Mouse (Mus musculus): ENCODE data around the gene Arnt2.

The Arnt2 gene

DNA sequence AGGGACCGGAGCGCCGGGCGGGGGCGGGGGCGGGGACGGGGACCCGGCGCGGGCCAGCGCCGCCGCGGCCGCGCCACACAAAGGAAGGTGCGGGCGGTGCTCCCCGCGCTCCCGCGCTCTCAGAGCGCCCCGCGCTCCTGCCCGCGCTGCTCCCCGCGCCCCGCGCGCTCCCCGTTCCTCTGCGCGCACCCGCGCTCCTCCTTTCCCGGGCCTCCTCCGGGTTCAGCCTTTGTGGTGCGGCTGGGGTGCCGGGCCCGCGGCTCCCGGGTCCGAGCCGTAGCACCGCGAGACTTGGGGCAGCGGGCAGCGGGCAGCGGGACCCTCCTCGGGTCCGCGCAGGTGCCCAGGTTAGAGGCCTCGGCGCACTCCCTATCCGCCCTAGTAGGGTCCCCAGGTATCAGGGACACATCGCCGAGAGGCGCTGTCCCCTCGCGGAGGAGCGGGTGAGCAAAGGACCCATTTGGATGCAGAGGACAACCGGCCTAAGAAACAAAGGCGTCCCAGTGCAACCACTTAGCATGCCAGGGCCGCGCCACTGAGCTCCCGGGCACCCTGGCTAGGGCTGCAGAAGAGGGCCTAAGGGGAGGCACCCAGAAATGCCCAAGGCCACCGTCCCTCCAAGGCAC, at the start of gene Arnt2:
Gene Arnt2 (minus strand): TSS at position 281 of the 626 bp plus-strand sequence.
- DNase-seq (ENCODE audit: low read depth, low spot score) = peak; percentile 48

- no peak for DNase-seq (ENCODE audit: low read depth, low spot score)
These were observed 41.7 kb upstream of the Arnt2 start for GRCm38 (mm10) chr7:84451681-84452080.

DNA sequence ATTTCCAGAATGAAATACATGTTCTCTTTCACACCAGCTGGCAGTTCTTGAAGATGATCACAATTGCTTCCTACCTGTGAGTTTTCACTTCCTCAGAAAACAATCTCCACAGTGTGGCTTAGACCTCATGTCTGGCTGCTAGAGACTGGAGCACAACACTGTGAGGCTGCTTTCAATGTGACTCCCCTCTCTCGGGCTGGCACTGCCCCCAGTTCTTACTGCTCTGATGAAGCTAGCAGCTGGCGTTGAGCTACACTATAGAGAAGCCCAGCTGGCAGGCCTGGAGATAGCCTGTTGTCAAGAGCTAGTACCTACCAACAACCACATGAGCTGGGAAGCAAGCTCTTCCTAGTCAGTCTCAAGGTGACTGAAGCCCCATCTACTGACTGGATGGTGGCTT, 39.1 kb upstream of the Arnt2 start:
- no peak for DNase-seq (ENCODE audit: low read depth, low spot score)

- DNase-seq (ENCODE audit: low read depth, low spot score) = no peak
These were observed 38.5 kb upstream of the Arnt2 start for GRCm38 (mm10) chr7:84448512-84448911.

GRCm38 (mm10) chr7:84447740-84448435, 37.9 kb upstream of the Arnt2 start:
- no peak for DNase-seq (ENCODE audit: low read depth, low spot score)

DNA sequence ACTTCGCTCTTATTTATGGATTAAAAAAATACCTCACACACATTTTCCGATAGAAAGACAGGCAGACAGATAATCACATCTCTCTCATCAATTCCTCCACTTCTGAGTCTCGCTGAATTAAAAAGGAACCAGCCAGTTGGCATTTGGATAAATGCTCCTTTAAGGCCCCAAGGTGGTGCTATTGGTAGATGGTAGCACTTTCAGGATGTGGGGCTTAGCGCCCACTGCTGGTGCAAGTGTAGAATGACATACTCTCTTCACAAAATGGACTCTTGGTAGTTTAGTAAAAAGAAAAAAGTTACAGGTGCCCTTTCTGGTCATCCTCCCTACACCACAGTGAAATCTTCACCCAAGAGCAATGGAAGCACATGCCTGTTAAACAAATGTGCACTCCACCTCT, 37.1 kb upstream of the Arnt2 start:
- peak; percentile 93 for DNase-seq (ENCODE audit: low read depth, low spot score)

GRCm38 (mm10) chr7:84442343-84442911, 32.5 kb upstream of the Arnt2 start:
- no peak for DNase-seq (ENCODE audit: low read depth, low spot score)

GRCm38 (mm10) chr7:84439606-84440005, 29.6 kb upstream of the Arnt2 start:
- no peak for DNase-seq (ENCODE audit: low read depth, low spot score)

DNA sequence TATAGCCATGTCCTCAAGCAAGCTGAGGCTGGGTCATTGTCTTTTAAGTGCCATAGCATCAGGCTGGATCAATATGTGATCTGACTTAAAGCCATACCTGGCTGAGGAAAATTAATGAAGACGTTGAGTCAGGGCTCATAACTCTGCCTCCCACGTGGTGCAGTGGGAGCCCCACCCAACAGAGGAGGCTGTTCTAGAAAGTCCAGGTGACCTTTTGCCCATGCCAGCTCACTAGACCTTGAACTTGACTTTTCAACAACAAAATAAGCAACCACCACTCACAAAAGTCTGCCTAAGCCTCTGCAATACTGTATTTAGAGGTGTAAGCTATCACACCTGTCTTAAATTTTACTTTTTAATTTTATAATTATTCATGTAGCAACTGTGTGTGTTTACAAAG, 24.9 kb upstream of the Arnt2 start:
- DNase-seq (ENCODE audit: low read depth, low spot score) = no peak

GRCm38 (mm10) chr7:84432151-84432550, 22.2 kb upstream of the Arnt2 start:
- no peak for DNase-seq (ENCODE audit: low read depth, low spot score)

DNA sequence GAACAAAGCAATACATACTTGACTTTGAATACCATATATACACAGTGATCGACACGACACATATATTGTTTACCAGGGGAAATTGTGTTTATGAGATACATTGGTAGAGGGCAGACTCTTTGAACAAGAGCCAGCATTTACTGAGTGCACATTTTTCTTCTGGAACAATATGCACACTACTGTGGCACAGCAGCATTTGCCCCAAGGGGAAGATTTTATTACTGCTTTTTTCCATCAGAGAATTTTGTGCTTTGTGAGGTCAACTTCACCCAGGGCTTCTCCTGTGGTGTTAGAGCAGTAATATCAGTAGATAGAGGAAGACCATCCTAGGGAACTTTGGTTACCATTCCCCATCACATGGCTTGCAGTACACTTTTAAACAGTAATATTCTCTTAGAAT, 17.2 kb upstream of the Arnt2 start:
- DNase-seq (ENCODE audit: low read depth, low spot score) = no peak

- peak; percentile 77 for DNase-seq (ENCODE audit: low read depth, low spot score)
These were observed 14.9 kb upstream of the Arnt2 start for GRCm38 (mm10) chr7:84424670-84425385.

DNA sequence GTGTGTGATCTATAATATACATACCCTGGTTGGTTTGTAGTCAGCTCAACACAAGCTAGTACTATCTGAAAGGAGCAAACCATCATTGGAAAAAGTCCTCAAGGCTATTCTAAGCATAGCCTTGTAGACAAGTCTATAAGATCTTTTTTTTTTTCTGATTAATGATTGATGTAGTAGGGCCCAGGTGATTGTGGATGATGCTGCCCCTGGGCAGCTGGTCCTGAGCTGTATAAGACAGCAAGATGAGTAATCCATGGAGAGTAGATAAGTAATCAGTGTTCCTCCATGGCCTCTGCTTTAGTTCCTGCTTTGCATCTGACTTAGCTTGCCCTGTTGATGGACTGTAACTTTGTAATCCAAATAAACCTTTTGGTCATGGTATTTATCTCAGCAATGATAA, 11.8 kb upstream of the Arnt2 start:
- no peak for DNase-seq (ENCODE audit: low read depth, low spot score)

DNA sequence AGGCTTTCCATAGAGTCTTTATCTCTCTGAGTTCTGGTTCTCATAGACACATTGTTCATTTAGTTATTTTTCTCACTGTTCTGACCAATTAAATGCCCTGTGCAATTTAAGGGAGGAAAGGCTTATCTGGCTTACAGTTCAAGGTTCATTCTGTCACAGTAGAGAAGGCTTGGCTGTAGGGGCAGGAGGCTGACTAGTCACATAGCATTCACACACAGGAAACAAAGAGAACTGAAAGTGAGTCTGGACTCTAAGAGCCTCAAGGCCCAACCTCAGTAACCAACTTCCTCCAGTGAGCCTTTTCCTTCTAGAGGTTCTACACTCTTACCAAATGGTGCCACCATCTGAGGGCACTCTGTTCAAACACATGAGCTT, 11.3 kb upstream of the Arnt2 start:
- no peak for DNase-seq (ENCODE audit: low read depth, low spot score)

DNA sequence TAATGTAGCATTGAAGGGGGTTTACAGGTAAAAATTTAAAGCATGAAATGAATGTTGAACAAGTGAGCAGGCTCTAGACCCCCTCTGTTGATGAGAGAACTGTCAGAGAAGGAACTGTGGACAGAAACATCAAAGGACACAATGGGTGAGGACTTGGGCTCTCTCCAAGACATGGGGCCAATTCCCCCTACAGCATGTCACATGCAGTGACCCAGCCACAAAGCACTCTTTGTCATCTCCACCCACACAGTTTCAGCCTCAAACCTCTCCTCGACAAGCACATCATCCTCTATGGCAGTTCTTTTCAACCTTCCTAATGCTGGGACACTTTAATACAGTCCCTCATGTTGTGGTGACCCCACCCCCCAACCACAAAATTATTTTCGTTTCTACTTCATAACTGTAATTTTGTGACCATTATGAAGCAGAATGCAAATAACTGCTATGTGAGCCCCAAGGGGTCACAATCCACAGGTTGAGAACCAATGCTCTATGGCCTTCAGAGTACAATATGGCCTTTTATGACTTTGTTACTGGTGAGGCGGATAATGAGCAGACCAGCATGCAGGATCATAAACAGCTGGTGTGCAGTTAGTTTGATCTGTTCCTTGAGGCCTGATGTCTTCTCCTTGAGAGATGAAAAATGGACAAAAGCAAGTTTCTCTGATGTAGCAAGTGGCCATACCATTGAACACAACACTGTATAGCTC, 10.8 kb upstream of the Arnt2 start:
- DNase-seq (ENCODE audit: low read depth, low spot score) = no peak

DNA sequence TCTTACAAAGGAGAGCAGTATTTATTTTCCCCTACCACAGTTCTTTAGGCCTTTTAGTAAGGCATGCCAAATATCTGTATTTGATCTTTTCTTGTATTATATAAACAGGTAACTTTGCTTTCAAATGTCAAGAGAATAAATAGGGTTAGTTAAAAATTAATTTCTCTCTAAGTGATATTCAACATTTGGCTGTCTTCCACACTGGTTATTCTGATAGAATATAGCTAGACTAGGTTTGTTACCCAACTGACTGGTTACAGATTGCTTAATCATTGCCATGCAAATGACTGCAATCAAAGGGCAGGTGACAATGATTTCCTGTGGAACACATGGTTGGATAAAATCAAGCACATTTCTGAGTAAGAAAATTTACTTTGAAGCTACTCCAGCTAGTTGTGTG, 7.5 kb upstream of the Arnt2 start:
- no peak for DNase-seq (ENCODE audit: low read depth, low spot score)

DNA sequence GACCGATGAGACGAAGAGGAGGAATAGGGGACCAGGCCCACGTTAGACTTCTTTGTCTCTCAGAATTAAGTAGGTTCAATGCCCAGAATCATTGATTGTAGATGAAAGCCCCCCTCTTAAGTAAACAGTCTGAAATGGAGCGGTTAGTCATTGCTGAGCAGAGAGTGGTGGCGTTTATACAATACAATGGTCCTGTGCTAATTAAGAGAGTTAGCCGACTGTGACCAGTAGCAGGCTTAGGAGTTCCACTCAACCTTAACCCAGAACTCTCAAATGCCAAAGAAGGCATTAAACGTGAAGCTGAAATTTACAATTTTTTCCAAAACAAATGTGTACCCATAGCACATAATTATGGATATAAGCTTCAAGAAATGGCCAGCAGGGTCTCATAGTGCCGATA, 2.6 kb upstream of the Arnt2 start:
- no peak for DNase-seq (ENCODE audit: low read depth, low spot score)

GRCm38 (mm10) chr7:84409241-84409895, 608 bp downstream of the Arnt2 start:
- DNase-seq (ENCODE audit: low read depth, low spot score) = peak; percentile 73

DNA sequence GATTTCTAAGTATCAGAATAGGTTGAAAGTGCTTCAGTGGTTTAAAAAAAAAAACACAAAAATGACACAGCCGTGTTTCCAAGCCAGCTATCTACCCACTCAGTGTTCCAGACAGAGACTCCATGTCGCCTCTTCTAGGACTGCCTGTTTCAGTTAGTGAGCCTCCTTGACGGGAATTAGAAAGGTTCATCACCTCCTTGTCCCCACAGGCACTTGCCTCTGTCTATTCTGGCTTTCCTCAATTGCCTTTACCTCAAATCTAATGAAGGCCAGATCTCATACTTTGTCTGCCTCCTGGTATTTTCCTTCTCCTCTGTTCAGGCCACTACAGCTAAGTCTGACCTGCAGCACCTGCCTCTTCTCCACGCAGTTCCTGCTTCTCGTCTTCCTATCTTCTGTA, 1.7 kb downstream of the Arnt2 start:
- no peak for DNase-seq (ENCODE audit: low read depth, low spot score)

DNA sequence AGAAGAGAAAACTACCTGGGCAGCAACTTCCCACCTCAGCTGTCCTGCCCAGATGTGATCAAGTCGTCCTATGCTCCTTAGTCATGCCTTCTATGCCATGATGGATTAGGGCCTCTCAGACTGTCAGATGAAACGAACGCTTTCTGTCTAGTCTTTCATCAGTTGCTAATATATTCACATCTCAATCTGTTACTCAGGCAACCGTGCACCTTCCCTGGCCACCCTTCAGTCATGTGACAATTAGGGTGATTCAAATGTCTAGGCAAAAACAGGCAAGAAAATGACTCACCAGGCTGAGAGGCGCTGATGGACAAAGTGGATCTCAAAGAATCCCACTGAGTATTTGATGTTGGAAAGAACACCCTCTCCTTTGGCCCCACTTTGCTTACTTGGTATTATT, 6.6 kb downstream of the Arnt2 start:
- DNase-seq (ENCODE audit: low read depth, low spot score) = no peak

- peak; percentile 30 for DNase-seq (ENCODE audit: low read depth, low spot score)
These were observed 8.1 kb downstream of the Arnt2 start for GRCm38 (mm10) chr7:84401641-84402455.

Data from R1 (cell line).